Comparison of ENCODE assay signal across 8 mouse cellular contexts in genomic region chr15:59154407-59155288, GRCm38 (mm10).
DNase-seq lines count a peak whose midpoint lies in the region; ATAC-seq and TF ChIP-seq lines count a peak whose summit lies in the region.

No protein-coding gene starts in this region.

- H3K27me3 ChIP-seq in embryonic facial prominence, embryonic 12.5 days = no peaks in the 10 kb centered on the region
- H3K27me3 ChIP-seq in intestine, embryonic 16.5 days (replicated peaks; ENCODE audit: control insufficient read depth, insufficient read depth, low read length) = no peaks in the 10 kb centered on the region
- no peaks in the 10 kb centered on the region for H3K27me3 ChIP-seq in thymus, adult 2 months (ENCODE audit: control insufficient read depth, insufficient read depth, low read length)

- 0 out of 2 replicates have a peak, but pooled peaks have one; percentile 56 for ATAC-seq in embryonic facial prominence, embryonic 12.5 days (ENCODE audit: insufficient number of reproducible peaks, insufficient read depth, low FRiP score, low TSS enrichment)
- ATAC-seq in intestine, embryonic 16.5 days = 0 out of 2 replicates have a peak, but pooled peaks have one; percentile 23

- DNase-seq in 3134 (ENCODE audit: extremely low read depth, insufficient read length, low spot score) (peak; percentile 73), ES-CJ7 (ENCODE audit: low read depth, low spot score) (peak; percentile 61)
- DNase-seq in adrenal gland, adult 8-10 months = no peak
- no peak for DNase-seq in thymus, adult 2 months
- DNase-seq in gastrocnemius, adult 2 months = no peak
- no peak for DNase-seq in right cerebral cortex, adult 18-20 months

- H3K9ac ChIP-seq in embryonic facial prominence, embryonic 12.5 days = no peak overlapping the region
- no peak overlapping the region for H3K9ac ChIP-seq in intestine, embryonic 16.5 days (ENCODE audit: low read depth, low read length)

- no peaks in the 10 kb centered on the region for H3K9me3 ChIP-seq in embryonic facial prominence, embryonic 12.5 days
- no peaks in the 10 kb centered on the region for H3K9me3 ChIP-seq in intestine, embryonic 16.5 days (ENCODE audit: control insufficient read depth, low read length)

- WGBS in embryonic facial prominence, embryonic 12.5 days = 12% methylated on average over 6 of the region's 6 CpGs
- WGBS in intestine, embryonic 16.5 days = 45% methylated on average over 6 of the region's 6 CpGs
- 90% methylated on average over 6 of the region's 6 CpGs for WGBS in thymus, adult 2 months

- no peak overlapping the region for H3K27ac ChIP-seq in embryonic facial prominence, embryonic 12.5 days
- no peak overlapping the region for H3K27ac ChIP-seq in intestine, embryonic 16.5 days (ENCODE audit: low read length)
- H3K27ac ChIP-seq in thymus, adult 2 months (ENCODE audit: control insufficient read depth, insufficient read depth, low read length) = no peak overlapping the region
- no peak overlapping the region for H3K27ac ChIP-seq in gastrocnemius, adult 2 months

- no peak for TF ChIP-seq POLR2A in thymus, adult 2 months (IDR thresholded peaks at IDR 0.05; ENCODE audit: control insufficient read depth, extremely low read depth, insufficient read depth, low read length, poor library complexity)

- no peak overlapping the region for H3K4me2 ChIP-seq in embryonic facial prominence, embryonic 12.5 days (replicated peaks)
- no peak overlapping the region for H3K4me2 ChIP-seq in intestine, embryonic 16.5 days (ENCODE audit: low read depth, low read length)

- TF ChIP-seq CTCF in thymus, adult 2 months (IDR thresholded peaks at IDR 0.05; ENCODE audit: borderline replicate concordance, control insufficient read depth, extremely low read depth, insufficient read depth, low read length, poor library complexity) = no peak
- TF ChIP-seq CTCF in gastrocnemius, adult 2 months (IDR thresholded peaks at IDR 0.05) = no peak

- H3K36me3 ChIP-seq in embryonic facial prominence, embryonic 12.5 days = no peaks in the 10 kb centered on the region
- no peaks in the 10 kb centered on the region for H3K36me3 ChIP-seq in intestine, embryonic 16.5 days (ENCODE audit: control insufficient read depth, insufficient read depth, low read length)
- H3K36me3 ChIP-seq in thymus, adult 2 months (ENCODE audit: control insufficient read depth, insufficient read depth, low read length) = no peaks in the 10 kb centered on the region

- intact Hi-C loops in gastrocnemius, adult 2 months (cut with DNase I) = no loop called here

- H3K4me3 ChIP-seq in embryonic facial prominence, embryonic 12.5 days = no peak overlapping the region
- no peak overlapping the region for H3K4me3 ChIP-seq in intestine, embryonic 16.5 days (ENCODE audit: low read length)
- no peak overlapping the region for H3K4me3 ChIP-seq in thymus, adult 2 months (ENCODE audit: control insufficient read depth, insufficient read depth, low read length)
- H3K4me3 ChIP-seq in gastrocnemius, adult 2 months = no peak overlapping the region

- peaks cover 12% of the 10 kb centered on the region for H3K4me1 ChIP-seq in embryonic facial prominence, embryonic 12.5 days
- no peaks in the 10 kb centered on the region for H3K4me1 ChIP-seq in intestine, embryonic 16.5 days (ENCODE audit: control insufficient read depth, insufficient read depth, low read length)
- no peaks in the 10 kb centered on the region for H3K4me1 ChIP-seq in thymus, adult 2 months (replicated peaks; ENCODE audit: control insufficient read depth, insufficient read depth, low read length)

Comparison
In these comparisons a context has a peak if more than half of its experiments do, and no peak if none do; other contexts are left out.
1. DNase-seq: peak in 3134 (single experiment) and ES-CJ7 (single experiment); none in adrenal gland, adult 8-10 months (single experiment), thymus, adult 2 months (single experiment), gastrocnemius, adult 2 months (single experiment) and right cerebral cortex, adult 18-20 months (single experiment).